Mouse (Mus musculus): ENCODE results near the gene Tspan8.

DNA sequence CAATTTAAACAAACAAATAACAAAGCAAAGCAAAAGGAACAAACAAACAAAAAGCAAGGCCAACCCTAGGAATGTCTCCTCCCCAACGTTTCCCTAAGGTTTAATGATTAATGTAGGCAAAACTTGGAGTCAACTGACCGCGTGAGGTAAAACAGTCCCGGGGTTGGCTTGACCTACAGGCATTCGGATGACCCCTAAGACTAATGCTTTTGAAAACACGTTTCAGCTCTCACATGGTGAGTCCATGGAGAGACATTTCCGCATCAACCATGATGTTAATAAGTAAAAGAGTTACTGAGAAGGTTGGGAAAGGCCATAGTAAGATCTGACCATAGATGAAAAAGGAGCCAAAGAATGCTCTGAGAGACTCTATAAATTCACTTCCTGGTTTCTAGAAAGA, 7.5 kb upstream of the Tspan8 start:
- TF ChIP-seq POLR2A (IDR thresholded peaks at IDR 0.05; ENCODE audit: low read depth, low read length) = no peak
- no peak for TF ChIP-seq CTCF (conservative IDR thresholded peaks at IDR 0.05; ENCODE audit: insufficient read depth, insufficient read length, low read depth, low read length)

Measured in kidney, adult 2 months (tissue).